Mouse (Mus musculus) lung, postnatal 0 days (tissue): ENCODE results near the gene Hic2.

Experiments used
- CTCF ChIP-seq: IDR thresholded peaks from 2 replicates; pipeline ENCODE4 v1.5.1; 2016; ENCODE audit warnings: antibody characterized with exemption, mild to moderate bottlenecking
- EP300 ChIP-seq: IDR thresholded peaks from 2 replicates; pipeline ENCODE4 v1.6.1; 2016; ENCODE audit warnings: antibody characterized with exemption, mild to moderate bottlenecking, control low read depth

GRCm38 (mm10) chr16:17261341-17261740, 28.0 kb downstream of the Hic2 start:
- TF ChIP-seq CTCF (no peak), EP300 (no peak)
